Mouse (Mus musculus): ENCODE data around the gene Lrrc2. TPM values are rescaled to one million over a fixed set of nuclear protein-coding genes. Genes with fewer than 3 reads are reported as not detected.

Lrrc2 gene
- 3.2 and 3.5 TPM in 2 replicates for polyA plus RNA-seq (2012; rRNA removed)

GRCm38 (mm10) chr9:110951397-110951796, at the start of gene Lrrc2:
Gene Lrrc2 (plus strand): TSS chr9:110951545.
- DNase-seq = no peak
- Histone ChIP-seq H3K4me3 (replicated peaks; ENCODE audit: insufficient read depth, low read depth, low read length) (no peak within 1 kb of the TSS), H3K27me3 (ENCODE audit: control insufficient read depth, insufficient read depth, low read length) (no peaks in the 10 kb centered on the region), H3K27ac (ENCODE audit: insufficient read depth, low read length) (no peak within 1 kb of the TSS), H3K4me1 (ENCODE audit: control insufficient read depth, insufficient read depth, low read length) (0 out of 2 replicates have a peak, but pooled peaks cover 3% of the 10 kb centered on the region)
- TF ChIP-seq CTCF (IDR thresholded peaks at IDR 0.05; ENCODE audit: borderline replicate concordance, insufficient read depth, low read depth, low read length) (no peak), POLR2A (IDR thresholded peaks at IDR 0.05; ENCODE audit: borderline replicate concordance, insufficient read depth, low read length) (no peak)
- WGBS = 93% methylated on average over 11 of the region's 11 CpGs

GRCm38 (mm10) chr9:110902271-110902670, 49.1 kb upstream of the Lrrc2 start:
- DNase-seq = no peak
- no peaks in the 10 kb centered on the region; the same call in 1 of the 2 replicates for H3K4me1 ChIP-seq (ENCODE audit: control insufficient read depth, insufficient read depth, low read length)
- H3K27ac ChIP-seq (ENCODE audit: insufficient read depth, low read length) = no peak overlapping the region
- H3K27me3 ChIP-seq (ENCODE audit: control insufficient read depth, insufficient read depth, low read length) = no peaks in the 10 kb centered on the region
- WGBS = 40% methylated on average over 4 of the region's 4 CpGs
- TF ChIP-seq CTCF (IDR thresholded peaks at IDR 0.05; ENCODE audit: borderline replicate concordance, insufficient read depth, low read depth, low read length) (no peak), POLR2A (IDR thresholded peaks at IDR 0.05; ENCODE audit: borderline replicate concordance, insufficient read depth, low read length) (no peak)
- H3K4me3 ChIP-seq (replicated peaks; ENCODE audit: insufficient read depth, low read depth, low read length) = no peak overlapping the region

GRCm38 (mm10) chr9:110907201-110907837, 44.0 kb upstream of the Lrrc2 start:
- no peak for DNase-seq
- Histone ChIP-seq H3K4me1 (ENCODE audit: control insufficient read depth, insufficient read depth, low read length) (no peaks in the 10 kb centered on the region), H3K27me3 (ENCODE audit: control insufficient read depth, insufficient read depth, low read length) (no peaks in the 10 kb centered on the region), H3K27ac (ENCODE audit: insufficient read depth, low read length) (no peak overlapping the region), H3K4me3 (replicated peaks; ENCODE audit: insufficient read depth, low read depth, low read length) (no peak overlapping the region)
- WGBS = 82% methylated on average over 11 of the region's 11 CpGs
- TF ChIP-seq POLR2A (IDR thresholded peaks at IDR 0.05; ENCODE audit: borderline replicate concordance, insufficient read depth, low read length) = no peak
- no peak for TF ChIP-seq CTCF (IDR thresholded peaks at IDR 0.05; ENCODE audit: borderline replicate concordance, insufficient read depth, low read depth, low read length)

- Histone ChIP-seq H3K4me1 (ENCODE audit: control insufficient read depth, insufficient read depth, low read length) (no peaks in the 10 kb centered on the region), H3K27ac (ENCODE audit: insufficient read depth, low read length) (no peak overlapping the region), H3K27me3 (ENCODE audit: control insufficient read depth, insufficient read depth, low read length) (no peaks in the 10 kb centered on the region), H3K4me3 (replicated peaks; ENCODE audit: insufficient read depth, low read depth, low read length) (no peak overlapping the region)
- no peak for DNase-seq
- no peak for TF ChIP-seq CTCF (IDR thresholded peaks at IDR 0.05; ENCODE audit: borderline replicate concordance, insufficient read depth, low read depth, low read length)
- no peak for TF ChIP-seq POLR2A (IDR thresholded peaks at IDR 0.05; ENCODE audit: borderline replicate concordance, insufficient read depth, low read length)
- 84% methylated on average over 4 of the region's 4 CpGs for WGBS
Observed at GRCm38 (mm10) chr9:110907838-110908630, 43.3 kb upstream of the Lrrc2 start.

GRCm38 (mm10) chr9:110908631-110909016, 42.7 kb upstream of the Lrrc2 start:
- DNase-seq = no peak
- Histone ChIP-seq H3K27me3 (ENCODE audit: control insufficient read depth, insufficient read depth, low read length) (no peaks in the 10 kb centered on the region), H3K4me3 (replicated peaks; ENCODE audit: insufficient read depth, low read depth, low read length) (no peak overlapping the region), H3K27ac (ENCODE audit: insufficient read depth, low read length) (no peak overlapping the region), H3K4me1 (ENCODE audit: control insufficient read depth, insufficient read depth, low read length) (no peaks in the 10 kb centered on the region)
- no peak for TF ChIP-seq POLR2A (IDR thresholded peaks at IDR 0.05; ENCODE audit: borderline replicate concordance, insufficient read depth, low read length)
- TF ChIP-seq CTCF (IDR thresholded peaks at IDR 0.05; ENCODE audit: borderline replicate concordance, insufficient read depth, low read depth, low read length) = no peak
- WGBS = 94% methylated on average over 3 of the region's 3 CpGs

GRCm38 (mm10) chr9:110909371-110909967, 41.9 kb upstream of the Lrrc2 start:
- Histone ChIP-seq H3K27ac (ENCODE audit: insufficient read depth, low read length) (no peak overlapping the region), H3K27me3 (ENCODE audit: control insufficient read depth, insufficient read depth, low read length) (no peaks in the 10 kb centered on the region), H3K4me1 (ENCODE audit: control insufficient read depth, insufficient read depth, low read length) (no peaks in the 10 kb centered on the region), H3K4me3 (replicated peaks; ENCODE audit: insufficient read depth, low read depth, low read length) (no peak overlapping the region)
- no peak for TF ChIP-seq POLR2A (IDR thresholded peaks at IDR 0.05; ENCODE audit: borderline replicate concordance, insufficient read depth, low read length)
- no peak for TF ChIP-seq CTCF (IDR thresholded peaks at IDR 0.05; ENCODE audit: borderline replicate concordance, insufficient read depth, low read depth, low read length)
- WGBS = 75% methylated on average over 6 of the region's 6 CpGs
- DNase-seq = no peak

- TF ChIP-seq POLR2A (IDR thresholded peaks at IDR 0.05; ENCODE audit: borderline replicate concordance, insufficient read depth, low read length) = no peak
- TF ChIP-seq CTCF (IDR thresholded peaks at IDR 0.05; ENCODE audit: borderline replicate concordance, insufficient read depth, low read depth, low read length) = no peak
- no peak overlapping the region for H3K27ac ChIP-seq (ENCODE audit: insufficient read depth, low read length)
- WGBS = 68% methylated on average over 21 of the region's 21 CpGs
- no peak overlapping the region for H3K4me3 ChIP-seq (replicated peaks; ENCODE audit: insufficient read depth, low read depth, low read length)
- no peaks in the 10 kb centered on the region for H3K4me1 ChIP-seq (ENCODE audit: control insufficient read depth, insufficient read depth, low read length)
- no peak for DNase-seq
- H3K27me3 ChIP-seq (ENCODE audit: control insufficient read depth, insufficient read depth, low read length) = no peaks in the 10 kb centered on the region
Observed at GRCm38 (mm10) chr9:110914631-110915236, 36.6 kb upstream of the Lrrc2 start.

Measured in cerebellum, adult 2 months (tissue).